Mouse (Mus musculus) kidney, postnatal 25 days (tissue): ENCODE results near the gene Kazn.
A peak's percentile ranks its signal among the peaks of the same experiment; 100 is the strongest.

Experiments
- DNase-seq, 2 experiments: peaks; one replicate each; pipeline ENCODE4 v3.0.0; 2021; ENCODE audit warnings: mixed read lengths in 2 of 2

Gene Kazn

DNA sequence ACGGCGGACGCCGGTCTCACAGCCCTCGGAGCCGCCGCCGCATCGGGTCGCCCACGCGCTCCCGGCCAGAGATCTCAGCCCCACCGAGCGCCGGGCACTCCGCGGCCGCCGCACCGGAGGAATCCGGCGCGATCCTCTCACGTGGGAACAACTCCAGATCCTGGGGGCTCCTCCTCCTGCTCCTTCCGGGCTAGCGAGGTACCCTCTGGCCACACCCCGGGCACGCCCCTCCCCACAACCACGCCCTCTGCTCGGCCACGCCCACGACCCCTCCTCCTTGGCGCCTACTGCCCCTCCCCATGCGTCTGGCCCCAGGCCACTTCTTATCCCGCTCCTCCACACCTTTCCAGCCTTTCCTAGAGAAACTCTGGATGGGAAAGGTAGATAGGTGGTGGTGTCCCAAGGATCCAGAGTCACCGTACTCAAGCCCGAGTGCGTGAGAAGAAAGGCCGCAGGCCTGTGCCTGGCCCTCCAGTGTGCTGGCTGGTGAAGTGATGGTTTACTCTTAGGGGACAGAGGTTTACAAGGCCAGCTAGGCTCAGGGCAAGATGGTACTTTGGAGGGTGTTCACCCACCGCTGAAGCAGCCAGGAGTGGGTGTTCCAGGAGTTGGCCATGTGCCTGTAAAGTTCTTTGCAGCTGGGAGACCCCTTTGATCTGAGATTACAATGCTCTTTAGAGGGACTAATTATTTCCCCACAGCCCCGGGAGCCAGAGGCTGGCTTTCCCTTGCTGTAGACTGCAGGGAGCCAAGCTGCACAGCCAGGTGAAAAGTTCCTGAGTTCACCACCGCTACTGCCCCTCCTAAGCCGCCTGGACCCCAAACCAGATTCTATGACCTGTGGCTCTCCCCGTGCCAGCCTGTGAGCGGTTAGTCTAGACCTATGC lies at the start of gene Kazn:
Gene Kazn, minus strand, starts transcription at position 162 of the 887 bp plus-strand sequence.
- DNase-seq, result peak; percentile 94 to 96

DNA sequence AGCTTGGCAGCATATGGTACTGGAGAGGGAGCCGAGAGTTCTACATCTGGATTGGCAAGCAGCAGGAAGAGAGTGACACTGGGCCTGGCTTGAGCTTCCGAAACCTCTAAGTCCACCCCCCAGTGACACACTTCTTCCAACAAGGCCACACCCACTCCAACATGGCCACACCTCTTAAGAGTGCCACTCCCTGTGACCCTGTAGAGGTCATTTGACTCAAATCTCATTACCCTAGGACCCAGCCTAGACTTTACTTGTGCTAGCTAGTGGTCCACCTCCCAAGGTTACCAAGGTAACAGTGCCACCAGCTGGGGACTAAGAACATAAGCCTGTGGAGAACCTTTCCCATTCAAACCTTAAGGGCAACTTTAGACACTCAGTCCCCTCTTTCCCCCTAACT lies 46.3 kb upstream of the Kazn start:
- DNase-seq, result no peak

DNA sequence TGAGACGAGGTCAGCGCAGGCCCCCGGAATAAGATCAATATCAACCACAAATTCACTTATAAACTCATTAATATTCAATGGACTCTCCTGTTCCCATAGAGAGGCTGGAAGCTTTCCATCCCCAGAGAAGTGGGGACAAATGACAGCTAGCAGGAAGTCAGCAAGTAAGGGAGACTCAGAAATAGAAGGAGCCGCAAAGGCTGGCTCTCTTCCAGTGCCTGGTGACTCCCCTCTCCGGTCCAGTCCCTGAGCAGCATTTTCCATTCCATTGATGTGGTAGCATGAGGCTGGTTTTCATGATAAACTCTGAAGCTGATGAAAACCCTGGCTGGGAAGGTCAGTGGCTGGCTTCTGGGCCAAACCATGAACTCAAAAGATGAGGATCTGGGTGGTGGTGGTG lies 44.7 kb upstream of the Kazn start:
- DNase-seq, result no peak

DNA sequence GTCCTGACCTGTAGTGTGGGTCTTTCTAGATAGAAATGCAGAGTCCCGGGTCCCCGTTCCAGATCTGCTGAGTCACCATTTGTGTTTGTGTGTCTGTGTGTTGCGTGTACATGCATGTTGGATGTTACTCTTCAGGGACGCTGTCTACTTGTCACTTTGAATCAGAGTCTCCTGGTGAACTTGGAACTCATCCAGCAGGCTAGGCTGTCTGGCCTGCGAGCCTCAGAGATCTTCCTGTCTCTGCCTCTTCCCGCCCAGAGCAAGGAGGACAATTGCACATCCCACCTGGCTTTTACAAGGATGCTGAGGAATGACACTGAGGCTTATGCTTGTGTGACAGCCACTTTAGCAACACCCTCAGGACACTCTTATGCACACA lies 39.0 kb upstream of the Kazn start:
- no peak for DNase-seq

DNA sequence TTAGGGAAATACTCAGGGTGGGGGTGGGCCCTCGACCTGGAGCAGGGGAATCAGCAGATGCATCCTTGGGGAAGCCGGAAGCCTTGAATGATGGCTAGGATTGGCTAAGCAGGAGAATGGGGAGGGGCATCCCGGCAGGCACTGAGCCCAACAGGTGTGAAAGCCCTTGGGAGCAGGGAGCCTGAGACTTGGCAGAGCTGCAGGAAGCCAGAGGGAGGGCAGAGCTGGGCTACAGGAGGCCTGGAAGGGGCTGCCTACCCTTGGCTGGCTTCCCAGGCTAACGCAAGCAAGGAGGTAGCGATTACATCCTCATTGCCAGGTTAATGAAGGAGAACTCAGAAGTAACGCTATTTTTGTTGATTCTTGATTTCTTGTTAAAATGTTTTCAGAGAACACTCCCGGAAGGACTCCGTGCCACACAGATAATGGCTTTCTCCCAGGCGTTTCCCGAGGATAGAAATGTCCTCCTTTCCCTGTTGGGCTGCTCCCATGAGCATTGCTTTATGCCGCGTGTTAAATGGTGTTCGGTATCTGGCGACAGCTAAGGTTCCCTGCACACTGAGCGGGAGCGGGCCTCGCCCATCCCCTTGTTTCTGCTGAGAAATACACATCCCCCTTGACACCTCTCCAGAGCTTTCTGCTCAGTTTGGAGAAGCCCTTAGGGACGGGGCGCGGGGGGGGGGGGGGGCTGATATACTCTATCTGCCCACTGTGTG lies 38.4 kb upstream of the Kazn start:
- peak; percentile 63 to 84 for DNase-seq

DNA sequence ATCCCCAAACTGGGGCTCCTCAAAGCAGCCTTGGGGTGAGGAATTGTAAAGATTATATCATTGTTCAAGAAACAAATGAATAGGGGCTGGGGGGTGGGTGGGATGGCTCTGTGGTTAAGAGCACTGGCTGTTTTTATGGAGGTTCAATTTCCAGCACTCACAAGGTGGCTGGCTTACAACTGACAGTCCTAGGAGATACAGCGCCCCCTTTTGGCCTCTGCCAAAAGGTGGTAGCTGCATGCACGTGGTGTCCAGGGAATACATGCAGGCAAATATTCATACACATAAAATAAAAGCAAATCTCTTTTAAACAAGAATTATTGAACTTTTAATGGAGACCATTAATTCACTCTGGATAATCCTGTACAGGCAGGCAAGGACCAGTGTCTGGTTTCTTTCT lies 36.0 kb upstream of the Kazn start:
- DNase-seq, result peak in 1 of 2 experiments; percentile 15

DNA sequence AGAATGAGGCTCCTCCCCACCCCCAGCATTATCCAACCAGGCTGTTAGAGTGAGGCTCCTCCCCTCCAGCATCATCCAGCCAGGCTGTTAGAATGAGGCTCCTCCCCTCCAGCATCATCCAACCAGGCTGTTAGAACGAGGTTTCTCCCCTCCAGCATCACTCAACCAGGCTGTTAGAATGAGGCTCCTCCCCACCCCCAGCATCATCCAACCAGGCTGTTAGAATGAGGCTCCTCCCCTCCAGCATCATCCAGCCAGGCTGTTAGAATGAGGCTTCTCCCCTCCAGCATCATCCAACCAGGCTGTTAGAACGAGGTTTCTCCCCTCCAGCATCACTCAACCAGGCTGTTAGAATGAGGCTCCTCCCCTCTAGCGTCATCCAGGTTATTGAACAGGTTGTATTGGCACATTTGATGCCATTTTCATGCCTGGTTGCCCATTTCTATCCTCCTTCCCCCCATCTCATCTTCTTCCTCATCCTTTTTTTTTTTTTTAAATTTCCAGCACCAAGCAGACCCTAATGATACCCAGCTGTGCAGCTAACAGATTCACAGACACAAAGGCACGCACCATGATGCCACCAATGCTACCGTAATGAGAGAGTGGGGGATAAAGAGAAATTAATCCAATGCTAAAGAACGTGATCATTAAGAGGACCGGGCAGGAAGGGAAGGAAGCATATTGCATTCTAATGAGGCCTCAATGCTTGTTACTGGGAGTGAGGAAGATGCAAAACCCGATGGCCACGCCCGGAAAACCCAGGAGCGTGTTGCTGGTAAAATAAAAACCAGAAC lies 35.4 kb upstream of the Kazn start:
- DNase-seq, result no peak

DNA sequence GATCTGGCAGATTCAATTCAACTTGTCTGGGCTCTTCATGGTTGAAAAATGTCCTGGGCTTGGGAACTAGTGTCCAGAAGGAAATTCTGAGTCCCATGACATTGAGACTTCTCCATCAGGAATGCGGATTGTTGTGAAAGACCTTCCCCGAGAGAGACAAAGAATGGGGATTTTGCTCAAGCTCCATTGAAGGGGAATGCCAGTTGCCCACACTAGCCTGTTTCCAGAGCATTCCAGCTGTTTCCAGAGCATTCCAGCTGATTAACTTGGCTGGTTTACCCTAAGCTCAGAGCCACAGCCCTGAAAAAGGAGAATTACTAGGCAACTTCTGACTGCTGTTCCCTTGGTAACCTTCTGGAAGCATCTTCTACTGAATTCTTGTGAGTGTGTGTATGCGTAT lies 32.3 kb upstream of the Kazn start:
- DNase-seq, result no peak

DNA sequence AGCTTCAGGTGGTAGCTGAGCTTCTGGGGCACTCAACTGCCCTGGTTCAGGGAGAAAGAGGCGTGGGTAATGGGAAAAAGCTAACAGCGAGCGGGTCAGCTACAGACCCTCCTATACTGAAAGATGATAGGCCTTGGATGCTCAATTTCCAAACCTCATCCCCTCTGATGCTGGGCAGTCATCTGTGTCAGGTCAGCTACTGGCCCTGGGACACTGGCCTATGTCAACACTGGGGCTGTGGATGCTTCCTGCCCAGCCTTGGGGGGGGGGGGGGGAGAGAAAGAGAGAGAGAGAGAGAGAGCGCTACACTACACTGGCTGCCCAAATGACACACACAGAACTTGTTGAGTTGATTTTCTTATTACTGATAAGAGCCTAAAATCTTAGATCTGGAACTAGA lies 28.6 kb upstream of the Kazn start:
- DNase-seq, result no peak

DNA sequence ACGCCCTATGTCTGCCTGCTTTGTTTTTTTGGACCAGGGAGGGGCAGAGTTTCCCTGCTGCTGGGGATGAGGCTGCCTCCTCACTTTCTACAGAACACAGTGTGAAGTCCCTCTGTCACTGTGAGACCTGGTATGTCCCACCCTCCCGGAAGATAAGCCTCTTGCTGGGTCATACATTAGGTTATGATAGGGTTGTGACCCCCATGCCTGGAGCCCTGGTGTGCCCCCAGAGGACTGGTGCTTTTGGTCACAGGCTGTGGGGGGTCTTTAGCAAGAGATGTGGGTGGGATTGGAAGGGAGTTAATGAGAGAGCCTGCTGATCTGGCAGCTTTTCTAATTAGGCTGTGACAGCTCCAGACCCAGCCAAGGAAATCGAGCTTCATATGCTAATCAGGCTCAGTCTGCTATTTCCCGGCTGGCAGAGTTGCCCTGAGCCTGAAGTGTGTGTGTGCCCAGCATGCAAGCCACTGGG lies 28.2 kb upstream of the Kazn start:
- DNase-seq, result no peak

DNA sequence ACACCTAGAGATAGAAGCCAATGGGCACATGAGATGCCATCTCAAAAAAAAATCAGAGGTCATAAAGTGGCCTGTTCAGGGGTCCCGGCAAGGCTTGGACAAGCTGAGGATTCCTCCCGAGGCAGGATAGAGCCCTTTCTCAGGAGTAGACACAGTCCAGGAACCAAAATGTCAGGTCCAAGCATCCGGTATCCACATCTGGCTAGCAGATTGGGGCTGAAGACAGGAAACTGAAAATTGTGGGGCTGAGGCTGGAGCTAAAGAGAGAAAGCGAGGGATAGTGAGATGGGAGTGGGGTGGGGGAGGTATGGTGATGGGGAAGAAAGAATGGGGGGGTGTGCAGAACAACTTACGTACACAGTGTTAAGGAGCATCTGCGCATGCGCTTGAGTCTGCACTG lies 25.1 kb upstream of the Kazn start:
- no peak for DNase-seq

DNA sequence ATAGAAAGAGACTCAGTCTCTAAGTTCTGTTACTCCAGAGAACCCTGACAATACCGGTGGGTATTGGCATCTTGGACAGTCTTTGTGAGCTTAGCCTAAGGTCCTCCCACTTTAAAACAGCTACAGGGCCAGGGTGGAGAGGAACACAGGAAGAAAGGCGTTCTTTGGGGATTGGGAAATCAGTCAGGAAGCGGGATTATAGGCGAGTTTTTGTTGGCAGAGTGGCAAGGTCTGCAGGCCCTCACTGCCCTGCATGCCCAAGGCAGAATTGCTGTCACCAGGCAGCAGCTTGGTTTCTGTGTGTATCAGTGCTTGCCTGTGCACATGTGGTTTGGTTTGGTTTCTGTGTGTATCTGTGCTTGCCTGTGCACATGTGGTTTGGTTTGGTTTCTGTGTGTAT lies 22.5 kb upstream of the Kazn start:
- no peak for DNase-seq

DNA sequence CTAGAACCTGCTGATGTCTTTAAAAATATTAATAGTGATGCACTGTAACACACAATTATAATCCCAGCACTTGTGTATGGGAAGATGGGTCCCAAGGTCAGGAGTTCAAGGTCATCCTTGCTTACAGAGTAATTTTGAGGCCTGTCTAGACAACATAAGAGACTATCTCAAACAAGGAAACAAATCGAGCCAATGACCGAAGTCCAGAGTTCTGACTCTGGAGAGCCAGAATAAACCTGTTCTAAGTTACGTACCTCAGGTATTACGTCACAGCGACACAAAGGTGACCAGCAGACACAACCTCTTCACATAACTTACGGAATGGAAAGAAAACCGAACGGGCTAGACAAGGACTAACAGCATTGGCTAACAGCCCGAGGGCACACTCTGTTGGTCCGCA lies 19.5 kb upstream of the Kazn start:
- no peak for DNase-seq

DNA sequence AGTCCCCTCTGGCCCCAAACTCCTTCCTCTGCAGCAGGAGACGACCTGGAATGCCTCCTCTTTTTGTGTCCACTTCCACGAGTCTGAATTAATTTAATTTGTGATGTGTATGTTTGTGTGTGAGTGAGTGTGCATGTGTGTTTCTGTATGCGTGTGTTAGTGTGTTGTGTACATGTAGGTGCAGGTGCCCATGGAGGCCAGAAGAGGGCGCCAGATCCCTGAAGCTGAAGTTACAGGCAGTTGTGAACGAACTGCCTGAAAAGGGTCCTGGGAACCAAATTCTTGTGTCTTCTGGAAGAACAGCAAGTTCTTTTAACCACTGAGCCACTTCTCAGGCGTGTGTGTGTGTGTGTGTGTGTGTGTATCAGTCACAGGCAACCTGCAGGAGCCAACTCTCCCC lies 14.9 kb upstream of the Kazn start:
- no peak for DNase-seq

DNA sequence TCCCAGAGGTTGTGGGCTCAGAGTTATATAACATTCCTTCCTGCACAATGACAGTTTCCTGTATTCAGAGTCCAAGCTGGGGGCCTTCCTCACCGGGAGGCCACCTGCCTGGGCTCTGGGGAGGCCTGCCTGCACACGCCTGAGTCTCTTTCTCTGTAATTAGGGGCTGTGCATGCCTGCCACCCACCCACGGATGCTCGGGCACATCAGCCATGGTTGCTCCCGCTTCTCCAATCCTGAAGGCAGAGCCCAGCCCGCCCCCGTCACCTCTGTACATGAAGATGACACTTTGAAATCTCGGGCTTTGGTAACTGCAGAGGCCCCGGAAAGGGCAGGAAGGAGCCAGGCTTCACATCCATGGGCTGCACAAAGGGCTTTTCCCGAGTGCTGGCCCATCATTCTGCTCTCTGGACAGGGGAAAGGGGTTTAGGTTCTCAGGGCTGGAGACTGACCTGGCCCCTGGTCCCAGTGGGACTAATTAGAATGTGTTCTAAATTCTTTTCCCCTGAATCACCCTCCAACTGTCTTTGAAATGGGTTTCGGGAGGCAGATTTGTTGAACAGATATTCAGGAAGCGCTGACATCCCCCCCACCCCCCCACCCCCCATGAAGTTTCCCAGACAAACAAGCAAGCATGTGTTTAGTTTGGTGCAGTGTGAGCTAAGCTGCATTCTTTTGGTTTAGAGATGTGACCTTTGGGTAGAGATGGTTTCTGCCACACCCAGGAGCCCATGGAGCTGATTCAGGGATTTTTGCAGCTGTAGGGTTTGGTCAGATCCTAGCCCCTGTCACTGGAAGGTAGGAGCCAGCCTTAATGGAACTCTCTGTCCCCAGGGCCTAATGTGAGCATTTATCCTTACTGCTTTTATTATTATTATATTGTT lies 12.5 kb upstream of the Kazn start:
- DNase-seq, result peak in 1 of 2 experiments; percentile 31

DNA sequence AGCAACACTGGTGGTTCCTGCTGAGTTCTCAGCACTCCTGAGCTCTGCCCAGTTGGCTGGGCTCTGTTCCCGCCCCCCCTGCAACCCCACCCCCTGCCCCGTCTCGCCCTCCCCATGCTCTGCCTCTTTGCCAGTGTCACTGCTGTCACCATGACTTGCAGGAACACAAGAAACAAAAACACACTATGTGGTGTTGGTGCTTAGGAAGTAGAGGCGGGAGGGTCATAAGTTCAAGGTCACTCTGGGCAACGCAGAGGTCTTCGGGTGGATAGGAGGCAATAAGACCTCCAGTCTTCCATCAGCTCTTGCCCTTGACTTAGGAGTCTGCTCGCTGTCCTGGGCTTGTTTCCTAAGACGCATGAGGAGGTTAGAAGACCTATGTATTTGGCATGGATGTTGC lies 10.9 kb upstream of the Kazn start:
- DNase-seq, result no peak

DNA sequence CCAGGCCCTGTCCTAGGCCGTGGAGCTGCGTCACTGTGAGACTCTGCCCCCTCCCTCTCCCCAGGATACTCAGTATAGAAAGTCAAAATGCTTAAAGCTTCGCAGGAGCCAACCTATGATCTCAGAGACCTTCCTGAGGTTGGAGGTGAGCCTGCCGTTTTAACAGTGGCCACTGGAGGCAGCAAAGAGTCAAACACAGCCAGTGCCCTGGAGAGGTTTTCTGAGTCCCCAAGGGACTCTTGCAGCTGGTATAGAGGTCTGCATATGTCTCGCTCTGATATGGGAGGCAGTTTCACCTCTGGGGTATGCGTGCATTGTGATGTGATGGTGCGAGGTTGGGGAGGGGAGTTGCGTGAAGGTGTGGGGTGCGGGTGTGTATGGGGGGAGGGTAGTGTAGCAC lies 10.2 kb upstream of the Kazn start:
- peak; percentile 67 to 76 for DNase-seq

DNA sequence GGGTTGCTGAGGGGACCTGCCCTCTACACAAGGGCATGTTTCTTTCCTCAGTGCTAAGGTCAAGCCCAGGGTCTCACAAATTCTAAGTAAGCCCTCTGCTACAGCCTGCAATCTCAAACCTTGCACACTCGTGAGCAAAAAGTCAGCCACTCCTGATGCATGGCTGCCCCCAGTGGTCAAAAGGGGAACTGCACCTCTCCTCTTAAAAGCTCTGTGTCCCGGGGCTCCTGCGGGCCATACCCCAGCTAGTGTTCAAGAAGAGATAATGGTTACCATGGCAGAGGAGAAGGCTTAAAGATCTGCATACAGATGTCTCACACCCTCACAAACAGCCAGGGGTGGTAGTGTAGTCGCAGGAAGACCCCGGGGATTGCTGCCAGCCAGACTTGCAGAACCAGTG lies 9.2 kb upstream of the Kazn start:
- DNase-seq, result peak; percentile 83 to 95

DNA sequence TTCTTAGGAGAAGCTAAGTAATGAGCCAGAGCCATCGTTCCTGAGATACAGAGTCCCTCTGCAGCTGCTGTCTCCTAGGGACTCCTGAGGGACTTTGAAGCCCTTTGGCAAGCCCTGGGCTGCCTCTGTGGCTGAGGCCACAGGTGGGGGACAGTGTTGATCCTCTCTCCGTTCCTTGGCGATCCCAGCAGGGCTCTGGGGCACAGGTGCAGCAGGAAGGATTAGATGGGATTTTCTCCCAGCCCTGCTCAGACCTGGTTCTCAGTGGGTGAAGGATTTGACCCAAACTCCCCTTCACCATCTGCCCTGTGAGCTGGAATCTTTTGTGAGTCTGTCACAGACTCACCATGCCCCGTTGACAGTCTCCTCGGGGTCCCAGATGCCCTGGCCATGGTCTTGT lies 7.5 kb upstream of the Kazn start:
- DNase-seq, result no peak

DNA sequence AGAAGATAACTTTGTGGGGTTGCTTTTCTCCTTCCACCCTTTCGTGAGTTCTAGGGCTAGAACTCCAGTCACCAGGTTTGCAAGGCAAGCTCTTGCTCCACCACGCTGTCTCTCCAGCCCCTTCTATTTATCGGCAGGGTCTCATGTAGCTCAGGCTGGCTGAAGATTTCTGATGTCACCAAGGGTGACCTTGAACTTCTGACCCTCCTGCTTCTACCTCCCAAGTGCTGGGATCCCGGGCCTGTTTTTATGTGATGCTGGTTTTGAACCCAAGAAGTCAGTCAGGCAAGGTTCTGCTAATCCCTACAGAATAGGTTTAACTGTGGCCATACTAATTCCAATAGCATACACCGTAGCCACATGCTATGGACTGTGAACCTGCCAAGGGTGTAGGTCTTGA lies 5.4 kb upstream of the Kazn start:
- no peak for DNase-seq

DNA sequence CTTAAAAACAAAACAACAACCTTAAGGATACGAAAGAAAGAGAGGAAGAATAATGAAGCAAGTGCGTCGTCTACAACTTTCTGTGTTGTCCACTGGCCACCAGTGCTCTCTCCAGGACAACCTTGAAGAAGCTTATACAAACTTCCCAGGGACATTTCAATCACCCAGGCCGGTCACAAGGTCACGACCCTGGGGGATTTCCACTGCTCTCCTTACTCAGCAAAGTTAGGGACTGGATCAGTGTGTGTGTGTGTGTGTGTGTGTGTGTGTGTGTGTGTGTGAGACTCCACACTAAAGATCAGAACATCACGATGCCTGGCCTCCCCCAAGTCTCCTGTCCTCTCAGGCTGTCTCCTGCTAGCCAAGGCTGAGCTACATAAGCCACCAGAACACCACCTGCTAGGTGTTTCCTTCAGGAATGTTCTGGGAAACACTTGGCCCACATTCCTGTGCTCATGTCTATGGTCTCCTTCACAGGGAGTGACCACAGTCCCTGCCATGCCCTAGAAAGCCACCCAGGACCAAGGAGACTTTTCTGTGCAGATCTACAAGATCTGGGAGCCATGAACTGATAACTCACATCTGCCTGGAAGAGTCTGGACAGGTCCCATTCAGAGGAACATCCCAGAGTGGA lies 3.7 kb upstream of the Kazn start:
- no peak for DNase-seq

DNA sequence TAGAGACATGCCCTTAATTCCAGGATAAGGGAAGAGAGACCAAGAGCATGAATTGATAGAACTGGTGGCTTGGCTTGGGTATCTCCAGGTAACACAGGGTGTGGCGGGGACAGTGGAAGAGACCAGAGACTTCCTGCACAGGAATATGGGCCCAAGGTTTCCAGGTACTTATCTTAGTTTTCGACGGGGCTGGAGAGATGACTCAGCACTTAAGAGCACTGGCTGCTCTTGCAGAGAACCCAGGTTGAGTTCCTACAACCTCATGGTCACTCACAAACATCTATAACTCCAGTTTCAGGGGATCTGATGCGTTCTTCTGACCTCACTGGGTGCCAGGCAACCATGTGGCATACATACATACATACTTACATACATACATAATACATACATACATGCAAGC lies 3.0 kb upstream of the Kazn start:
- no peak for DNase-seq
